ENCODE assay signal across 11 mouse cellular contexts in the genomic region with DNA sequence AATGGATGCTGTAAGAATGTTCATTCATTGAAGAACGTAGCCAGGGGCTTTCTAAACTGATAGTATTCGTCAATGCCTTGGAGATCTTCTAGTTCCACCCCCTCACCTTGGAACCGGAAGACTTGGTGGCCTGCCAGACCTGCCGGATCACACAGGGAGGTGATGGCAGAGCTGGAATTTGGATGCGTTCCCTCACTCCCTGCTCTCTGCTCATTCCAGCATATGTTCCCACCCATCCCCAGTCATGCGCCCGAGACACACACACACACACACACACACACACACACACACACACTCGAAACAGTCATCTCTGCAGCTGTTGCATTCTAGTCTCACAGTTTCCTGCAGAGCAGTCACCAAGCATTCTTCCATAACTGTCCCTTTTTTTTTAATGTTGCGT. TPM values are rescaled to one million over a fixed set of nuclear protein-coding genes. Genes with fewer than 3 reads are reported as not detected.
DNase-seq lines count a peak whose midpoint lies in the region; TF ChIP-seq lines count a peak whose summit lies in the region.
"Had no signal": no experiment of that assay in that cellular context is flagged by ENCODE, and none has a peak within 500 bp of the region (broad histone marks: within the 10 kb centered on the region; RNA-seq: fewer than 3 reads in every experiment).

No protein-coding gene starts in this region.

- H3K4me2 ChIP-seq in myocyte (ENCODE audit: low read depth) = no peak overlapping the region
- H3K4me2 ChIP-seq: liver, embryonic 15.5 days had no signal

- TF ChIP-seq CTCF in brain, embryonic 14.5 days (IDR thresholded peaks at IDR 0.05; ENCODE audit: borderline replicate concordance, extremely low read depth, insufficient read depth, insufficient read length) = no peak

- no peak overlapping the region for H3K4me3 ChIP-seq in myocyte
- H3K4me3 ChIP-seq: liver, embryonic 15.5 days had no signal

- no peaks in the 10 kb centered on the region for H3K36me3 ChIP-seq in myocyte (ENCODE audit: control insufficient read depth, insufficient read depth)
- H3K36me3 ChIP-seq: liver, embryonic 15.5 days had no signal

- H3K79me2 ChIP-seq in myocyte (ENCODE audit: control insufficient read depth, insufficient read depth) = no peaks in the 10 kb centered on the region

- no peak for TF ChIP-seq POLR2A in brain, embryonic 14.5 days (IDR thresholded peaks at IDR 0.05; ENCODE audit: borderline replicate concordance, extremely low read depth, insufficient read depth, insufficient read length, poor library complexity, severe bottlenecking)
- no peak for TF ChIP-seq POLR2A in myocyte (IDR thresholded peaks at IDR 0.05; ENCODE audit: insufficient read length, low read depth)

- H3ac ChIP-seq in myocyte (ENCODE audit: control insufficient read depth, insufficient read length) = no peak overlapping the region

- DNase-seq in gastrocnemius, adult 18-20 months (ENCODE audit: low spot score) = peak; percentile 8
- no peak for DNase-seq in gastrocnemius, adult 8-10 months (ENCODE audit: low spot score in 2 of 2)
- peak; percentile 72 for DNase-seq in brain, embryonic 14.5 days (ENCODE audit: low read depth)
- DNase-seq in heart, adult 8-10 months (ENCODE audit: low spot score) = peak; percentile 58
- DNase-seq in layer of hippocampus, postnatal 10 days (ENCODE audit: low spot score in 2 of 2) = peak; percentile 25 to 37
- DNase-seq in spleen, postnatal 36 days (ENCODE audit: low spot score in 2 of 2) = no peak
- no peak for DNase-seq in thymus, postnatal 14 days

- no peaks in the 10 kb centered on the region for H3K27me3 ChIP-seq in myocyte (ENCODE audit: control insufficient read depth, insufficient read depth, insufficient read length)

TF ChIP-seq in myocyte, 11 proteins besides CTCF, POLR2A, EP300 and RAD21:
- no peak for TF ChIP-seq USF1 (IDR thresholded peaks at IDR 0.05; ENCODE audit: low read depth)
- no peak for TF ChIP-seq TCF12 (IDR thresholded peaks at IDR 0.05; ENCODE audit: insufficient read depth, poor library complexity, severe bottlenecking)
- TF ChIP-seq MAX (IDR thresholded peaks at IDR 0.05; ENCODE audit: low read depth) = no peak
- TF ChIP-seq MYOG (IDR thresholded peaks at IDR 0.05; ENCODE audit: control insufficient read depth in 1 of 3, insufficient read depth in 1 of 3, insufficient read length in 2 of 3, low read depth in 2 of 3) = peak in 2 of 3 experiments; percentile 27 to 50
- TF ChIP-seq MYOD1 (IDR thresholded peaks at IDR 0.05; ENCODE audit: control insufficient read depth in 1 of 3, insufficient read length in 2 of 3, low read depth in 2 of 3) = peak in 2 of 3 experiments; percentile 43 to 74
- no peak for TF ChIP-seq SRF (IDR thresholded peaks at IDR 0.05; ENCODE audit: control insufficient read depth, insufficient read length, low read depth)
- no peak for TF ChIP-seq CEBPB (IDR thresholded peaks at IDR 0.05; ENCODE audit: insufficient read depth, poor library complexity, severe bottlenecking)
- no peak for TF ChIP-seq POLR2AphosphoS2 (IDR thresholded peaks at IDR 0.05; ENCODE audit: insufficient read length, low read depth)
- no peak for TF ChIP-seq TCF3 (IDR thresholded peaks at IDR 0.05; ENCODE audit: insufficient read length, low read depth)
- TF ChIP-seq E2F4 (IDR thresholded peaks at IDR 0.05; ENCODE audit: insufficient read depth) = no peak
- no peak for TF ChIP-seq REST (IDR thresholded peaks at IDR 0.05; ENCODE audit: insufficient read depth, insufficient read length)

RNA-seq across cellular contexts. Expression of gene Foxe1, which starts 36.1 kb away (rescaled TPM):
- total RNA-seq in gastrocnemius, adult 18-20 months (2021) = not detected
- total RNA-seq in gastrocnemius, adult 8-10 months (2022) = not detected
- 0.03 TPM in 1 of 2 replicates, not detected in the other for polyA plus RNA-seq in brain, embryonic 14.5 days (2012; rRNA removed)
- not detected for total RNA-seq in heart, adult 8-10 months (2022)
- total RNA-seq in layer of hippocampus, postnatal 10 days (2021) = not detected
- not detected for polyA plus RNA-seq in myocyte (2012; fragmentation: generic; extraction: Trizol)
- total RNA-seq: CH12.LX; common myeloid progenitor, adult 5-6 weeks had no signal
- polyA plus RNA-seq: liver, embryonic 15.5 days had no signal

Comparison
In these comparisons a context has a peak if more than half of its experiments do, and no peak if none do; other contexts are left out.
1. DNase-seq: peak in gastrocnemius, adult 18-20 months (single experiment), brain, embryonic 14.5 days (single experiment), heart, adult 8-10 months (single experiment) and layer of hippocampus, postnatal 10 days (2 of 2); none in gastrocnemius, adult 8-10 months (0 of 2), spleen, postnatal 36 days (0 of 2) and thymus, postnatal 14 days (single experiment).